13 mouse cellular contexts compared by ENCODE assay signal in genomic region chr12:32211257-32211656, GRCm38 (mm10). TPM values are rescaled to one million over a fixed set of nuclear protein-coding genes. Genes with fewer than 3 reads are reported as not detected.
DNase-seq lines count a peak whose midpoint lies in the region; ATAC-seq and TF ChIP-seq lines count a peak whose summit lies in the region.
"Had no signal": no experiment of that assay in that cellular context is flagged by ENCODE, and none has a peak within 500 bp of the region (broad histone marks: within the 10 kb centered on the region; RNA-seq: fewer than 3 reads in every experiment).

No protein-coding gene starts in this region.

- TF ChIP-seq CTCF in midbrain, postnatal 0 days (IDR thresholded peaks at IDR 0.05): no peak

- H3K4me2 ChIP-seq in hindbrain, embryonic 11.5 days (replicated peaks; ENCODE audit: low read depth, low read length): no peak overlapping the region
- no peak overlapping the region for H3K4me2 ChIP-seq in forebrain, embryonic 16.5 days (ENCODE audit: low read length)
- no peak overlapping the region for H3K4me2 ChIP-seq in hindbrain, embryonic 13.5 days
- H3K4me2 ChIP-seq in midbrain, postnatal 0 days (ENCODE audit: low read depth, low read length, poor library complexity, severe bottlenecking): no peak overlapping the region
- H3K4me2 ChIP-seq: liver, embryonic 12.5 days; lung, embryonic 14.5 days had no signal

- no peak for DNase-seq in hindbrain, embryonic 11.5 days (ENCODE audit: low spot score)
- no peak for DNase-seq in hindbrain, embryonic 10.5 days (ENCODE audit: low spot score)
- peak; percentile 62 for DNase-seq in midbrain, postnatal 0 days (ENCODE audit: low spot score)
- no peak for DNase-seq in kidney, postnatal 36 days
- no peak for DNase-seq in spleen, adult 18-20 months
- DNase-seq: cerebellum, postnatal 36 days; gastrocnemius, postnatal 10 days; lung, embryonic 14.5 days; lung, postnatal 4 days had no signal

- H3K4me3 ChIP-seq in hindbrain, embryonic 11.5 days (ENCODE audit: low read depth, low read length): no peak overlapping the region
- no peak overlapping the region for H3K4me3 ChIP-seq in hindbrain, embryonic 10.5 days
- no peak overlapping the region for H3K4me3 ChIP-seq in forebrain, embryonic 16.5 days (replicated peaks; ENCODE audit: low read length)
- no peak overlapping the region for H3K4me3 ChIP-seq in hindbrain, embryonic 13.5 days
- no peak overlapping the region for H3K4me3 ChIP-seq in midbrain, postnatal 0 days (ENCODE audit: low read depth, low read length)
- H3K4me3 ChIP-seq: limb, embryonic 10.5 days; liver, embryonic 12.5 days had no signal

- no peaks in the 10 kb centered on the region for H3K4me1 ChIP-seq in hindbrain, embryonic 11.5 days (replicated peaks; ENCODE audit: control insufficient read depth, insufficient read depth, low read length)
- H3K4me1 ChIP-seq in hindbrain, embryonic 10.5 days (replicated peaks): peaks cover 10% of the 10 kb centered on the region; the same call in 1 of the 2 replicates
- peaks cover 4% of the 10 kb centered on the region; the same call in 1 of the 2 replicates for H3K4me1 ChIP-seq in forebrain, embryonic 16.5 days (replicated peaks; ENCODE audit: control insufficient read depth, insufficient read depth, low read length)
- H3K4me1 ChIP-seq in hindbrain, embryonic 13.5 days (replicated peaks): peaks cover 5% of the 10 kb centered on the region
- no peaks in the 10 kb centered on the region for H3K4me1 ChIP-seq in midbrain, postnatal 0 days (ENCODE audit: insufficient read depth, low read length)
- H3K4me1 ChIP-seq: limb, embryonic 10.5 days had no signal

- no peaks in the 10 kb centered on the region for H3K9me3 ChIP-seq in hindbrain, embryonic 11.5 days (ENCODE audit: control insufficient read depth, low read length)
- H3K9me3 ChIP-seq in hindbrain, embryonic 10.5 days: no peaks in the 10 kb centered on the region
- H3K9me3 ChIP-seq in forebrain, embryonic 16.5 days (ENCODE audit: control insufficient read depth, low read length): no peaks in the 10 kb centered on the region
- no peaks in the 10 kb centered on the region for H3K9me3 ChIP-seq in hindbrain, embryonic 13.5 days
- H3K9me3 ChIP-seq in midbrain, postnatal 0 days (ENCODE audit: low read length): no peaks in the 10 kb centered on the region
- H3K9me3 ChIP-seq: limb, embryonic 10.5 days; liver, embryonic 12.5 days had no signal

- 56% methylated on average over 4 of the region's 4 CpGs for WGBS in hindbrain, embryonic 11.5 days
- 65% methylated on average over 4 of the region's 4 CpGs for WGBS in hindbrain, embryonic 10.5 days
- 26% methylated on average over 4 of the region's 4 CpGs for WGBS in forebrain, embryonic 16.5 days
- 44% methylated on average over 4 of the region's 4 CpGs for WGBS in hindbrain, embryonic 13.5 days
- WGBS in midbrain, postnatal 0 days: 41% methylated on average over 4 of the region's 4 CpGs

- no peaks in the 10 kb centered on the region for H3K27me3 ChIP-seq in hindbrain, embryonic 11.5 days (ENCODE audit: control insufficient read depth, insufficient read depth, low read length)
- no peaks in the 10 kb centered on the region for H3K27me3 ChIP-seq in hindbrain, embryonic 10.5 days (ENCODE audit: insufficient read depth, poor library complexity, severe bottlenecking)
- no peaks in the 10 kb centered on the region for H3K27me3 ChIP-seq in forebrain, embryonic 16.5 days (replicated peaks; ENCODE audit: control insufficient read depth, insufficient read depth, low read length)
- no peaks in the 10 kb centered on the region for H3K27me3 ChIP-seq in hindbrain, embryonic 13.5 days
- no peaks in the 10 kb centered on the region for H3K27me3 ChIP-seq in midbrain, postnatal 0 days (ENCODE audit: insufficient read depth, low read length)
- H3K27me3 ChIP-seq: liver, embryonic 12.5 days had no signal

- no peak overlapping the region for H3K9ac ChIP-seq in hindbrain, embryonic 11.5 days (ENCODE audit: low read depth, low read length)
- no peak overlapping the region for H3K9ac ChIP-seq in forebrain, embryonic 16.5 days (replicated peaks; ENCODE audit: low read depth, low read length)
- no peak overlapping the region for H3K9ac ChIP-seq in hindbrain, embryonic 13.5 days
- no peak overlapping the region for H3K9ac ChIP-seq in midbrain, postnatal 0 days (replicated peaks; ENCODE audit: low read length, poor library complexity, severe bottlenecking)
- H3K9ac ChIP-seq: liver, embryonic 12.5 days; lung, embryonic 14.5 days had no signal

- ATAC-seq in hindbrain, embryonic 11.5 days (ENCODE audit: low FRiP score): 0 out of 2 replicates have a peak, but pooled peaks have one; percentile 59
- peak; percentile 56 for ATAC-seq in forebrain, embryonic 16.5 days
- ATAC-seq in hindbrain, embryonic 13.5 days (ENCODE audit: low FRiP score): peak; percentile 87
- ATAC-seq in midbrain, postnatal 0 days (ENCODE audit: low FRiP score): no peak; the same call in 1 of the 2 replicates
- ATAC-seq: liver, embryonic 12.5 days had no signal

- no peak overlapping the region for H3K27ac ChIP-seq in hindbrain, embryonic 11.5 days (ENCODE audit: low read depth, low read length)
- no peak overlapping the region for H3K27ac ChIP-seq in hindbrain, embryonic 10.5 days
- H3K27ac ChIP-seq in forebrain, embryonic 16.5 days (ENCODE audit: low read length): no peak overlapping the region
- peak overlapping the region; percentile 35 for H3K27ac ChIP-seq in hindbrain, embryonic 13.5 days
- H3K27ac ChIP-seq in midbrain, postnatal 0 days (ENCODE audit: low read depth, low read length): no peak overlapping the region
- H3K27ac ChIP-seq: limb, embryonic 10.5 days; liver, embryonic 12.5 days had no signal

- H3K36me3 ChIP-seq in hindbrain, embryonic 11.5 days (ENCODE audit: control insufficient read depth, insufficient read depth, low read length): no peaks in the 10 kb centered on the region
- no peaks in the 10 kb centered on the region for H3K36me3 ChIP-seq in hindbrain, embryonic 10.5 days
- H3K36me3 ChIP-seq in forebrain, embryonic 16.5 days (ENCODE audit: control insufficient read depth, insufficient read depth): no peaks in the 10 kb centered on the region
- H3K36me3 ChIP-seq in hindbrain, embryonic 13.5 days: no peaks in the 10 kb centered on the region
- no peaks in the 10 kb centered on the region for H3K36me3 ChIP-seq in midbrain, postnatal 0 days (ENCODE audit: insufficient read depth, low read length)
- H3K36me3 ChIP-seq: limb, embryonic 10.5 days; liver, embryonic 12.5 days had no signal

RNA-seq across cellular contexts. Expression of gene Pik3cg, which starts 2.8 kb away (rescaled TPM):
- polyA plus RNA-seq in hindbrain, embryonic 11.5 days (2014; fragmentation: Nextera tagmentation; extraction: Ambion mirVana): 1.5 and 1.6 TPM in 2 replicates
- polyA plus RNA-seq in hindbrain, embryonic 10.5 days (2016; fragmentation: Nextera tagmentation; extraction: Ambion mirVana): 1.00 and 1.2 TPM in 2 replicates
- 0.76 and 1.5 TPM in 2 replicates for polyA plus RNA-seq in forebrain, embryonic 16.5 days (2015; fragmentation: Nextera tagmentation; extraction: Ambion mirVana)
- polyA plus RNA-seq in hindbrain, embryonic 13.5 days (2015; fragmentation: Nextera tagmentation; extraction: Ambion mirVana): 1.2 and 1.4 TPM in 2 replicates
- 1.9 and 3.0 TPM in 2 replicates for total RNA-seq in midbrain, postnatal 0 days (2014; rRNA removed)
- 0.78 and 0.86 TPM in 2 replicates for polyA plus RNA-seq in midbrain, postnatal 0 days (2015; fragmentation: Nextera tagmentation; extraction: Ambion mirVana)
